Mouse (Mus musculus) embryonic fibroblast, embryonic 13.5 days (primary cell): ENCODE data around the gene Rbl2. TPM values are rescaled to one million over a fixed set of nuclear protein-coding genes. Genes with fewer than 3 reads are reported as not detected.

ENCODE experiments used
- H3K27ac ChIP-seq: 2 replicates; pipeline ENCODE4 v1.5.1; 2012; ENCODE audit warnings: low read length, control low read depth, inconsistent platforms; ENCODE audit not compliant: insufficient read depth
- H3K4me1 ChIP-seq: 2 replicates; pipeline ENCODE4 v1.6.1; 2011; ENCODE audit warnings: low read length; ENCODE audit not compliant: control insufficient read depth, insufficient read depth
- H3K4me3 ChIP-seq: 2 replicates; pipeline ENCODE4 v1.5.1; 2011; ENCODE audit warnings: mild to moderate bottlenecking, control low read depth, low read length; ENCODE audit not compliant: insufficient read depth
- CTCF ChIP-seq: IDR thresholded peaks from 2 replicates; pipeline ENCODE4 v1.5.1; 2011; ENCODE audit warnings: mild to moderate bottlenecking, control low read depth, low read length, moderate library complexity, borderline replicate concordance; ENCODE audit not compliant: insufficient read depth
- POLR2A ChIP-seq: IDR thresholded peaks from 2 replicates; pipeline ENCODE4 v1.6.1; 2011; ENCODE audit warnings: low read depth, mild to moderate bottlenecking, control low read depth, low read length, moderate library complexity
- polyA plus RNA-seq: library from polyadenylated mRNA; stranded (reverse); fragments of >200 nt; gene quantifications from 2 replicates; pipeline ENCODE4 v1.2.4, GENCODE M21; 2011; ENCODE audit warnings: low read depth; ENCODE audit not compliant: missing spikeins, insufficient read length

Rbl2 gene
- polyA plus RNA-seq, 1 experiment: 24.7 TPM

DNA sequence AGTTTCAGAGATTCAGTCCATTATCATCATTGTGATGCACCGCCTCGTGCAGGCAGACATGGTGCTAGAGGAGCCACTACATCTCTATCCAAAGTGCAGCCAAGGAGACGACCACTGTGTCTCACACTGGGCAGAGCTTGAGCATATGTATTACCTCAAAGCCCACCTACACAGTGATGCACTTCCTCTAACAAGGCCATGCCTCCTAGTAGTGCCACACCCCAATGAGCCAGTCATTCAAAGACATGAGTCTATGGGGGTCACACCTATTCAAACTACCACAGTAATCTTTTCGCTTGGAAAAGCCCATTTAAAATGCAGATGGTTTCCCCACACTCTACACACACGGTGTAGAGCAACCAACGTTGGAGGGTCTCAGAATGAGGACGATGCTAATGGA lies 81.7 kb downstream of the Rbl2 start:
- Histone ChIP-seq H3K4me3 (no peak overlapping the region), H3K4me1 (no peaks in the 10 kb centered on the region), H3K27ac (no peak overlapping the region)
- TF ChIP-seq POLR2A: no peak
- no peak for TF ChIP-seq CTCF

DNA sequence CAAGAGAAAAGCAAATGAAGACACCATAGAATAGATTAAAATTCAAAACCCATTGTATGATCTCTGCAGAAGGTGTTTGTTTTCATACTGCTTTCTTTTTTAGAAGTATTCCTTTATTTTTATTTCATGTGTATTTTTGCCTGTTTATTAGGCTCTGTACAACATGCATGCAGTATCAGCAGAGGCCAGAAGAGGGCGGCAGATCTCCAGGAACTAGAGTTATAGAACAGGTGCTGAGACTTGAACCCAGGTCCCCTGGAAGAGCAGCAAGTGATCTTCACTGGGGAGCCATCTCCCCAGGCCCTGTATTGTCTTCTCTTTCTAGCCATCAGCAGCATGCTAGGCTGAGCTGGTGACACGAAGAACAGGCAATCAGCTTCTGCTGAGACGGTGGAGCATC lies 84.0 kb downstream of the Rbl2 start:
- Histone ChIP-seq H3K27ac (no peak overlapping the region), H3K4me3 (no peak overlapping the region), H3K4me1 (no peaks in the 10 kb centered on the region)
- TF ChIP-seq CTCF (no peak), POLR2A (no peak)

DNA sequence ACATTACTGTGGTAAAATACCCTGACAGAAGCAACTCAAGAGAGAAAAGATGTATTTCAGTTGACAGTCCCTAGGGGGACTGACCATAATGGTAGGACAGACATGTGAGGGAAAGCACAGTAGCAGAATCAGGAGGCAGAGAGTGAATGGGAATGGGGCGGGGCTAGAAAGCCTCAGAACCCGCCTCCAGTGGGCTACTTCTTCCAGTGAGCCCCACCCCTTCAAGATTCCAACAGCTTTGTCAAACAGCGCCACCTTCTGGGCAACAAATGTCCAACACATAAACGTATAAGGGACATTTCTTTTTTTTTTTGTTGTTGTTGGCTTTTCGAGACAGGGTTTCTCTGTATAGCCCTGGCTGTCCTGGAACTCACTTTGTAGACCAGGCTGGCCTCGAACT lies 84.7 kb downstream of the Rbl2 start:
- no peak for TF ChIP-seq POLR2A
- no peak for TF ChIP-seq CTCF
- no peaks in the 10 kb centered on the region for H3K4me1 ChIP-seq
- H3K4me3 ChIP-seq: no peak overlapping the region
- H3K27ac ChIP-seq: no peak overlapping the region

DNA sequence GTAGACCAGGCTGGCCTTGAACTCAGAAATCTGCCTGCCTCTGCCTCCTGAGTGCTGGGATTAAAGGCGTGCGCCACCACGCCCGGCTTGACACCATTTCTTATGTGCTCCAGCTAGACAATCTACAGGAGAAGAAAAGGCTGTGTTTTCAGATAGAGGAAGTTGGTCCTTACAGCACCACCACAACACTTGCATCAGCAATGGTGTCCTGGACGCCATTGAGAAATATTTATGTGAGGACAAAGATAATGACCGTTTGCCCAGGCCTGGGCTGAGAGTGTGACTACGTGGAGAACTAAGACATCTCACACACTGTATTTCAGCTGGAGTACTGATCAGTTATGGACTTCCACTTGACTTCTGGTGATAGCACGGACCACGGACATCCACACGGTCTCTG lies 88.8 kb downstream of the Rbl2 start:
- H3K27ac ChIP-seq: no peak overlapping the region
- H3K4me3 ChIP-seq: no peak overlapping the region
- no peaks in the 10 kb centered on the region for H3K4me1 ChIP-seq
- TF ChIP-seq POLR2A (no peak), CTCF (no peak)

DNA sequence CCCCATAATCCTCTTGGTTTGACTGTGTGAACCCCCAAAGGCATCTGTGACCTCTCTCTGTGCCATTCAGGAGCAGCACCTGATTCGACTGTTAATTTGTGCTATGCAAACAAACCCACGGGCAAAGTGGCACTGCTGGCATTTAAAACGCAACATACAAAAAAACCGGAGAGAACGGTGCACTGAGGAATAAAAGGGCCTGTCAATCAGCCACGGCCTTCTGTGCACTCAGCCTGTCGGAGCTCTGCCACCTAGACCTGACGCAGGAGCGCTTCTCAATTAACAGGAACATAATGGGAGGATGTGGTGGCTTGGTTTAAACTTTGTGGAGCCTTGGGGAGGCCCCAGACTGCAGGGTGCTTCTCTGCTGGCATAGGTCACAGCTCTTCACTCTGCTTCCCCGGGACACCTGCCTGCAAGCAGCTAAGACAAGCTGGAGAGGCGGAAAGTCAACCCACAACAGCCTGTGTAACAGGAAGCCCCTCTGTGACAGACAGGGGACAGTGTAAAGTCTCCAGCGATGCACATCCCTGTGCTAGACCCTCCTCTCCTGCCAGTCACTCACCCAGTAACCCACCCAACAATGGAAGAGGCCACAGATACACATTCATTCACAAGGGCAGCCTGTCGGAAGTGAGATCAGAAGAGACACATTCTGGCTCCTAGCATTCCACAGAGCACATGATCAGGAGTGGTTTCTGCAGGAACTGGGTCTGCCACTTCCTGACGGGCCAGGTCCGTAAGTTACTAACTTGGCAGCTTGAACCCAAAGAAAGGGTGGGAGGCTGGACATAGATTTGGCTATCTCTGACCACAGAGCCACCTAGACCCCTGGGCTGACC lies 90.3 kb downstream of the Rbl2 start:
- no peaks in the 10 kb centered on the region for H3K4me1 ChIP-seq
- no peak overlapping the region for H3K27ac ChIP-seq
- no peak overlapping the region for H3K4me3 ChIP-seq
- TF ChIP-seq CTCF (no peak), POLR2A (no peak)

DNA sequence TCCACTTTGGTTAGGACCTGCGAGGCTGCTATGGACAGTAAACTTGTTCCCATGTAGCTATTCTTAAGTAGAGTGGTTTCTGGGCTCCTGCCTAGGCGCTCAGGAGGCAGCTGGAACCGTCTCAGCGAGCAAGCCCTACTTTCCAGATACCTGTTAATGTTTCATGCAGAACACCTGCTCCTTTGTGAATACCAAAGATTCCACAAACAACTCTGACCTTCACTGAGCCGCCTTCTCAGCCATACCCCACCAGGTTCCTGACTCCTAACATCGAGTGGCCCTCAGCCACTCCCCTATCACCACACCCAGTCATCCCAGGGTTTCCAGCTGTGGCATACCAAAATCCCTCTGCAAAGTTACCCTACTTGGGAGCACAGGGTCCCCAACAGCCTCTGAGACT lies 100.3 kb downstream of the Rbl2 start:
- Histone ChIP-seq H3K27ac (no peak overlapping the region), H3K4me3 (no peak overlapping the region), H3K4me1 (no peaks in the 10 kb centered on the region)
- TF ChIP-seq POLR2A (no peak), CTCF (no peak)

DNA sequence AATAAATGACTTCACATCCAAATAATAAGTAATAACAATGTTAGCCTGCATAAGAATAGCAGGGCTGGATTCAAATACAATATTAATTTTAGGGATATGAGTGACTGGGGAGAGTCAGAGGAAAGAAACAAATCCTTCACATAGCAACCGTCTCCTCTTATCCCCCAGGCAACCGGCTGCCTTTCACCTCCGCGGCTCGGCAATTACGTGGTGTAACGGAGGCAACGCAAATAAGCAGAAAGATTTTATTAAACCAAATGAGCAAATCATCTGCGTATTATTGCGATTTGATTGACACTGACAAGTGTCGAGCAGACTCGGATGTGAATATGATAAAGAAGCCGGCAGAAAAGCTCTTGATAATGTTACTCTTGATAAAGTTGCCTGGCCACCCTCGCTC lies 101.1 kb downstream of the Rbl2 start:
- Histone ChIP-seq H3K4me1 (no peaks in the 10 kb centered on the region), H3K4me3 (no peak overlapping the region), H3K27ac (no peak overlapping the region)
- TF ChIP-seq POLR2A (no peak), CTCF (no peak)

DNA sequence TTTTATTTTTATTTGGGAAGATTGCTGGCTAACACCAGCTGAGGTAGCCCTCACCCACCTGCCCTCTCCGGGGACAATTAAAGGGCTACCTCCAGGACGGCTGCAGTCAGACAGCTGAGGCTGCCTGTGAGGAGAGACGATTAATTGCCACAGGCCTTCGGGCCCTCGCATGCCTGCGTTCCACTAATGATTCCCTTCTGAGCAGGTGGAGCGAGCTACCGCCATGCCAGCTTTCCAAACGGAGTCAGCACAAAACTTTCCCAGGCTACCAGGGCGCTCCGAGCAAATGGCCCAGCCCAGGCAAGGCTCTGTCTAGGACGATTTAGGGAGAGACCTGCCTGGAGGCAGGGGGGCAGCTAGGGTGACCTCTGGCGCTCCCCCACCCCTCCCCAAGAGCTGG lies 101.7 kb downstream of the Rbl2 start:
- no peak overlapping the region for H3K4me3 ChIP-seq
- TF ChIP-seq CTCF (no peak), POLR2A (no peak)
- no peak overlapping the region for H3K27ac ChIP-seq
- H3K4me1 ChIP-seq: no peaks in the 10 kb centered on the region

Other genes with a start within 250 kb of the Rbl2 start
- gene Chd9, start 241.7 kb upstream of the Rbl2 start, polyA plus RNA-seq: 83.6 and 95.9 TPM in 2 replicates
- 37.2 and 46.3 TPM in 2 replicates for gene Aktip, start 129.9 kb downstream of the Rbl2 start, polyA plus RNA-seq
- gene Rpgrip1l, start 243.2 kb downstream of the Rbl2 start, polyA plus RNA-seq: 8.7 and 9.2 TPM in 2 replicates
- gene Fto, start 243.5 kb downstream of the Rbl2 start, polyA plus RNA-seq: 59.2 and 71.5 TPM in 2 replicates